In the genomic region with DNA sequence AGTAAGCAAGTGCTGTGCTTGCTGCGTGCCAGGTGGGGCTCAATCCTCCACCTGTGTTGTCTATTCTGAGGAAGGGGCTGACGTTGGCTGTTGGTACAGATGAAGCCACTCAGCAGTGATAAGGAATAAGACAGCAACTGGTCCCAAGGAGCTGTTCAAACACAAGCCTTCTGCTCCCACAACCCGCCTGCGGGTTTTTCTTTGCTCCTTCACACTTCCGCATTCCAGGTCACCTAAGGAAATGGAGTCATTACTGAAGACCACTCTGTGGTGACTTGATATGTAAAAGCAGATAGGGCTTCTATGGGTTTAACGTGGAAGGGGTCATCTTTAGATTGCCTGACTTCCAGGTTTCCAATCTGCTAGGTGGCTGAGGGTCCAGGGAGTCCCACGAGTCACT, we compare ENCODE assay signal across 9 mouse cellular contexts. TPM values are rescaled to one million over a fixed set of nuclear protein-coding genes. Genes with fewer than 3 reads are reported as not detected.
DNase-seq lines count a peak whose midpoint lies in the region; ATAC-seq and TF ChIP-seq lines count a peak whose summit lies in the region.
"Had no signal": no experiment of that assay in that cellular context is flagged by ENCODE, and none has a peak within 500 bp of the region (broad histone marks: within the 10 kb centered on the region; RNA-seq: fewer than 3 reads in every experiment).

No protein-coding gene starts in this region.

- no peak for DNase-seq in forebrain, embryonic 11.5 days (ENCODE audit: low spot score)
- DNase-seq in forebrain, embryonic 14.5 days (ENCODE audit: low spot score) = no peak
- no peak for DNase-seq in left cerebral cortex, adult 2 months (ENCODE audit: extremely low spot score in 1 of 2, low spot score in 2 of 2)
- DNase-seq in left cerebral cortex, adult 8-10 months (ENCODE audit: low spot score in 2 of 2) = no peak
- no peak for DNase-seq in hindbrain, postnatal 0 days (ENCODE audit: low spot score)
- no peak for DNase-seq in cerebellum, postnatal 36 days
- no peak for DNase-seq in spleen, adult 18-20 months
- DNase-seq: thymus, adult 2 months had no signal

- H3K9me3 ChIP-seq in forebrain, embryonic 11.5 days (ENCODE audit: control insufficient read depth, low read length) = no peaks in the 10 kb centered on the region
- H3K9me3 ChIP-seq in forebrain, embryonic 14.5 days (replicated peaks; ENCODE audit: control insufficient read depth, low read length) = no peaks in the 10 kb centered on the region
- no peaks in the 10 kb centered on the region for H3K9me3 ChIP-seq in hindbrain, postnatal 0 days (ENCODE audit: low read length)
- no peaks in the 10 kb centered on the region; the same call in 1 of the 2 replicates for H3K9me3 ChIP-seq in neural tube, embryonic 15.5 days (replicated peaks)

- peaks cover 17% of the 10 kb centered on the region; the same call in 1 of the 2 replicates for H3K4me1 ChIP-seq in forebrain, embryonic 11.5 days (replicated peaks; ENCODE audit: control insufficient read depth, insufficient read depth, low read length)
- peaks cover 43% of the 10 kb centered on the region for H3K4me1 ChIP-seq in forebrain, embryonic 14.5 days (ENCODE audit: control insufficient read depth, insufficient read depth, low read length)
- peaks cover 16% of the 10 kb centered on the region for H3K4me1 ChIP-seq in hindbrain, postnatal 0 days (ENCODE audit: insufficient read depth, low read length)
- H3K4me1 ChIP-seq in neural tube, embryonic 15.5 days = peaks cover 50% of the 10 kb centered on the region

- WGBS in forebrain, embryonic 11.5 days = 73% methylated on average over 7 of the region's 7 CpGs
- WGBS in forebrain, embryonic 14.5 days = 75% methylated on average over 7 of the region's 7 CpGs
- 69% methylated on average over 7 of the region's 7 CpGs for WGBS in hindbrain, postnatal 0 days
- 80% methylated on average over 7 of the region's 7 CpGs for WGBS in neural tube, embryonic 15.5 days

- no peaks in the 10 kb centered on the region for H3K36me3 ChIP-seq in forebrain, embryonic 11.5 days (ENCODE audit: control insufficient read depth, insufficient read depth, low read length)
- no peaks in the 10 kb centered on the region for H3K36me3 ChIP-seq in forebrain, embryonic 14.5 days (ENCODE audit: control insufficient read depth, insufficient read depth, low read length)
- no peaks in the 10 kb centered on the region for H3K36me3 ChIP-seq in hindbrain, postnatal 0 days (ENCODE audit: insufficient read depth, low read length)
- H3K36me3 ChIP-seq in neural tube, embryonic 15.5 days = no peaks in the 10 kb centered on the region

- H3K9ac ChIP-seq in forebrain, embryonic 11.5 days (ENCODE audit: low read length) = no peak overlapping the region
- no peak overlapping the region for H3K9ac ChIP-seq in forebrain, embryonic 14.5 days (ENCODE audit: low read length)
- H3K9ac ChIP-seq in hindbrain, postnatal 0 days (replicated peaks; ENCODE audit: low read length) = no peak overlapping the region; the same call in 1 of the 2 replicates
- no peak overlapping the region for H3K9ac ChIP-seq in neural tube, embryonic 15.5 days (replicated peaks)

- intact Hi-C loops in left cerebral cortex, adult 2 months (cut with DNase I) = loop anchor here (2.0 kb wide), 1 partner anchor 15 kb away; no protein-coding TSS in a partner anchor

- H3K4me3 ChIP-seq in forebrain, embryonic 11.5 days (ENCODE audit: low read depth, low read length) = no peak overlapping the region
- no peak overlapping the region for H3K4me3 ChIP-seq in forebrain, embryonic 14.5 days (ENCODE audit: low read depth, low read length)
- peak overlapping the region; percentile 73 for H3K4me3 ChIP-seq in left cerebral cortex, adult 2 months
- no peak overlapping the region for H3K4me3 ChIP-seq in hindbrain, postnatal 0 days (ENCODE audit: low read length)
- no peak overlapping the region for H3K4me3 ChIP-seq in neural tube, embryonic 15.5 days (replicated peaks)

- no peaks in the 10 kb centered on the region for H3K27me3 ChIP-seq in forebrain, embryonic 11.5 days (ENCODE audit: control insufficient read depth, insufficient read depth, low read length)
- H3K27me3 ChIP-seq in forebrain, embryonic 14.5 days (replicated peaks; ENCODE audit: control insufficient read depth, insufficient read depth, low read length) = no peaks in the 10 kb centered on the region
- H3K27me3 ChIP-seq in hindbrain, postnatal 0 days (ENCODE audit: insufficient read depth, low read length) = no peaks in the 10 kb centered on the region
- no peaks in the 10 kb centered on the region; the same call in 1 of the 2 replicates for H3K27me3 ChIP-seq in neural tube, embryonic 15.5 days (replicated peaks)

- no peak for ATAC-seq in forebrain, embryonic 11.5 days (replicated peaks; ENCODE audit: low FRiP score)
- no peak for ATAC-seq in forebrain, embryonic 14.5 days
- no peak for ATAC-seq in hindbrain, postnatal 0 days
- no peak for ATAC-seq in neural tube, embryonic 15.5 days (ENCODE audit: low FRiP score)

- H3K27ac ChIP-seq in forebrain, embryonic 11.5 days (ENCODE audit: low read depth, low read length) = peak overlapping the region; percentile 2; the same call in 1 of the 2 replicates
- H3K27ac ChIP-seq in forebrain, embryonic 14.5 days (ENCODE audit: low read depth, low read length) = no peak overlapping the region
- peak overlapping the region; percentile 67 for H3K27ac ChIP-seq in left cerebral cortex, adult 2 months
- H3K27ac ChIP-seq in hindbrain, postnatal 0 days = peak overlapping the region; percentile 26; the same call in 1 of the 2 replicates
- no peak overlapping the region for H3K27ac ChIP-seq in neural tube, embryonic 15.5 days (replicated peaks)

- H3K4me2 ChIP-seq in forebrain, embryonic 11.5 days (ENCODE audit: low read depth, low read length, severe bottlenecking) = no peak overlapping the region
- H3K4me2 ChIP-seq in forebrain, embryonic 14.5 days (ENCODE audit: low read length) = no peak overlapping the region
- H3K4me2 ChIP-seq in hindbrain, postnatal 0 days (ENCODE audit: low read depth, low read length) = peak overlapping the region; percentile 11; the same call in 1 of the 2 replicates
- H3K4me2 ChIP-seq in neural tube, embryonic 15.5 days = peak overlapping the region; percentile 7; the same call in 1 of the 2 replicates

- TF ChIP-seq CTCF in left cerebral cortex, adult 2 months (IDR thresholded peaks at IDR 0.05) = no peak
- no peak for TF ChIP-seq CTCF in hindbrain, postnatal 0 days (IDR thresholded peaks at IDR 0.05; ENCODE audit: low read depth)

RNA-seq across cellular contexts. Expression of a gene that starts 11.5 kb away (rescaled TPM):
- polyA plus RNA-seq in forebrain, embryonic 11.5 days (2014; fragmentation: Nextera tagmentation; extraction: Ambion mirVana) = 37.1 and 39.1 TPM in 2 replicates
- polyA plus RNA-seq in forebrain, embryonic 14.5 days (2014; fragmentation: Nextera tagmentation; extraction: Ambion mirVana) = 22.3 and 24.9 TPM in 2 replicates
- 100 to 1,000 TPM; 208 to 212 TPM for total RNA-seq in left cerebral cortex, adult 2 months (2021)
- total RNA-seq in left cerebral cortex, adult 8-10 months (2022) = 100 to 1,000 TPM; 277 to 320 (median 278) TPM
- 93.1 and 95.2 TPM in 2 replicates for total RNA-seq in hindbrain, postnatal 0 days (2014; rRNA removed)
- polyA plus RNA-seq in hindbrain, postnatal 0 days (2015; fragmentation: Nextera tagmentation; extraction: Ambion mirVana) = 33.0 and 35.2 TPM in 2 replicates
- 18.8 and 48.9 TPM in 2 replicates for polyA plus RNA-seq in neural tube, embryonic 15.5 days (2015; fragmentation: Nextera tagmentation; extraction: Ambion mirVana)

RNA-seq across cellular contexts. Expression of a gene that starts 34.5 kb away (rescaled TPM):
- 21.5 and 24.2 TPM in 2 replicates for polyA plus RNA-seq in forebrain, embryonic 11.5 days (2014; fragmentation: Nextera tagmentation; extraction: Ambion mirVana)
- 16.4 and 17.4 TPM in 2 replicates for polyA plus RNA-seq in forebrain, embryonic 14.5 days (2014; fragmentation: Nextera tagmentation; extraction: Ambion mirVana)
- 10 to 100 TPM; 18.2 to 20.0 TPM for total RNA-seq in left cerebral cortex, adult 2 months (2021)
- total RNA-seq in left cerebral cortex, adult 8-10 months (2022) = 10 to 100 TPM; 20.7 to 22.0 (median 21.7) TPM
- 66.4 and 82.3 TPM in 2 replicates for total RNA-seq in hindbrain, postnatal 0 days (2014; rRNA removed)
- 51.1 and 51.5 TPM in 2 replicates for polyA plus RNA-seq in hindbrain, postnatal 0 days (2015; fragmentation: Nextera tagmentation; extraction: Ambion mirVana)
- 54.1 and 62.9 TPM in 2 replicates for polyA plus RNA-seq in neural tube, embryonic 15.5 days (2015; fragmentation: Nextera tagmentation; extraction: Ambion mirVana)

RNA-seq across cellular contexts. Expression of a gene that starts 47.8 kb away (rescaled TPM):
- 0.65 and 1.1 TPM in 2 replicates for polyA plus RNA-seq in forebrain, embryonic 11.5 days (2014; fragmentation: Nextera tagmentation; extraction: Ambion mirVana)
- 0.39 TPM in 1 of 2 replicates, not detected in the other for polyA plus RNA-seq in forebrain, embryonic 14.5 days (2014; fragmentation: Nextera tagmentation; extraction: Ambion mirVana)
- total RNA-seq in left cerebral cortex, adult 2 months (2021) = 1 to 10 TPM; 1.6 to 1.7 TPM
- 1 to 10 TPM; 3.7 to 7.8 (median 4.2) TPM for total RNA-seq in left cerebral cortex, adult 8-10 months (2022)
- total RNA-seq in hindbrain, postnatal 0 days (2014; rRNA removed) = 1.3 and 2.4 TPM in 2 replicates
- polyA plus RNA-seq in hindbrain, postnatal 0 days (2015; fragmentation: Nextera tagmentation; extraction: Ambion mirVana) = 1.0 and 1.1 TPM in 2 replicates
- 19.9 and 31.1 TPM in 2 replicates for polyA plus RNA-seq in neural tube, embryonic 15.5 days (2015; fragmentation: Nextera tagmentation; extraction: Ambion mirVana)

Comparison
In these comparisons a context has a peak if more than half of its experiments do, and no peak if none do; other contexts are left out.
1. H3K27ac ChIP-seq: peak in forebrain, embryonic 11.5 days (single experiment), left cerebral cortex, adult 2 months (single experiment) and hindbrain, postnatal 0 days (single experiment); none in forebrain, embryonic 14.5 days (single experiment) and neural tube, embryonic 15.5 days (single experiment).
2. H3K4me2 ChIP-seq: peak in hindbrain, postnatal 0 days (single experiment) and neural tube, embryonic 15.5 days (single experiment); none in forebrain, embryonic 11.5 days (single experiment) and forebrain, embryonic 14.5 days (single experiment).